Mouse (Mus musculus): ENCODE data around the gene Pkhd1.

DNA sequence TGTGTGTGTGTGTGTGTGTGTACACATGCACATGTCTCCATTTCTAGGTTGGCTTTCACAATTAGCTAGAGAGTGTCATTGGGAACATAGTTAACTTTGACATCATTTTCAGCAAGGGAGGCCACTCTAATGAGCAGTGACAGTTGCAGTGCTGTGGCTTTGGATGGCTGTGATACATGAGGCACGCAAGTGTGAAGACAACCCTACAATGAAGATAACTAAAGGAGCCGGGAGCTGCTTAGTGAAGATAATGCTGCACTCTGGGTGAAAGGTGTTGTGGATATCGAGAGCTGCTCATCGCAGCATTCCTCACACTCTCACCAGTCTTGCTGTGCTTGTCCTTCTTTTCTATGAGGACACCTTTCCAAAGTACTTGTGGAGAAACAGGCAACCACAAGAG lies 484.2 kb downstream of the Pkhd1 start:
- TF ChIP-seq CTCF (IDR thresholded peaks at IDR 0.05; ENCODE audit: borderline replicate concordance, extremely low read depth, insufficient read depth, insufficient read length) = no peak
- no peak for TF ChIP-seq POLR2A (IDR thresholded peaks at IDR 0.05; ENCODE audit: borderline replicate concordance, extremely low read depth, insufficient read depth, insufficient read length, poor library complexity, severe bottlenecking)
